8 mouse cellular contexts compared by ENCODE assay signal in genomic region chr9:10904616-10905363, GRCm38 (mm10). TPM values are rescaled to one million over a fixed set of nuclear protein-coding genes. Genes with fewer than 3 reads are reported as not detected.
DNase-seq lines count a peak whose midpoint lies in the region; ATAC-seq and TF ChIP-seq lines count a peak whose summit lies in the region.

Gene Cntn5, minus strand, starts transcription at chr9:10904775.

- 2% methylated on average over 28 of the region's 28 CpGs for WGBS in kidney, postnatal 0 days
- WGBS in kidney, adult 2 months: 2% methylated on average over 28 of the region's 28 CpGs
- 2% methylated on average over 28 of the region's 28 CpGs for WGBS in hindbrain, embryonic 16.5 days
- WGBS in stomach, embryonic 15.5 days: 4% methylated on average over 28 of the region's 28 CpGs

- H3K36me3 ChIP-seq in kidney, postnatal 0 days (ENCODE audit: insufficient read depth, low read length): no peaks in the 10 kb centered on the region
- H3K36me3 ChIP-seq in kidney, adult 2 months (ENCODE audit: control insufficient read depth, insufficient read depth, low read length): no peaks in the 10 kb centered on the region
- no peaks in the 10 kb centered on the region for H3K36me3 ChIP-seq in hindbrain, embryonic 16.5 days (ENCODE audit: control insufficient read depth, insufficient read depth, low read length)
- H3K36me3 ChIP-seq in stomach, embryonic 15.5 days: no peaks in the 10 kb centered on the region

- H3K4me3 ChIP-seq in kidney, postnatal 0 days (replicated peaks; ENCODE audit: low read depth, low read length): 0 out of 2 replicates have a peak within 1 kb of the TSS, but pooled peaks have one; percentile 1
- no peak within 1 kb of the TSS for H3K4me3 ChIP-seq in kidney, adult 2 months (ENCODE audit: insufficient read depth, low read depth, low read length)
- H3K4me3 ChIP-seq in hindbrain, embryonic 16.5 days (ENCODE audit: low read length): peak within 1 kb of the TSS; percentile 58
- peak within 1 kb of the TSS; percentile 20 for H3K4me3 ChIP-seq in stomach, embryonic 15.5 days (replicated peaks)

- no peaks in the 10 kb centered on the region for H3K27me3 ChIP-seq in kidney, postnatal 0 days (ENCODE audit: insufficient read depth, low read length)
- no peaks in the 10 kb centered on the region for H3K27me3 ChIP-seq in kidney, adult 2 months (replicated peaks; ENCODE audit: control insufficient read depth, insufficient read depth, low read length)
- H3K27me3 ChIP-seq in hindbrain, embryonic 16.5 days (replicated peaks; ENCODE audit: control insufficient read depth, insufficient read depth, low read length): no peaks in the 10 kb centered on the region
- 0 out of 2 replicates have a peak, but pooled peaks cover 5% of the 10 kb centered on the region for H3K27me3 ChIP-seq in stomach, embryonic 15.5 days (replicated peaks)

- DNase-seq in kidney, postnatal 0 days (ENCODE audit: low spot score): no peak
- no peak for DNase-seq in kidney, adult 2 months
- DNase-seq in embryo, embryonic 11 days: peak; percentile 72
- DNase-seq in mesoderm, embryonic 11.5 days (ENCODE audit: low read depth, low spot score): peak; percentile 35
- DNase-seq in yolk sac, embryonic 10.5 days (ENCODE audit: low spot score): no peak
- DNase-seq in adrenal gland, postnatal 25 days: no peak

- ATAC-seq in kidney, postnatal 0 days (replicated peaks; ENCODE audit: low FRiP score, low read depth): no peak; the same call in 1 of the 2 replicates
- peak; percentile 94 for ATAC-seq in hindbrain, embryonic 16.5 days
- ATAC-seq in stomach, embryonic 15.5 days (ENCODE audit: insufficient read depth, low FRiP score, low read depth): peak; percentile 47; the same call in 1 of the 2 replicates

- peak within 1 kb of the TSS; percentile 45 for H3K4me2 ChIP-seq in kidney, postnatal 0 days (ENCODE audit: low read length)
- peak within 1 kb of the TSS; percentile 74 for H3K4me2 ChIP-seq in hindbrain, embryonic 16.5 days (ENCODE audit: low read length)
- peak within 1 kb of the TSS; percentile 52 for H3K4me2 ChIP-seq in stomach, embryonic 15.5 days

- no peaks in the 10 kb centered on the region for H3K9me3 ChIP-seq in kidney, postnatal 0 days (replicated peaks; ENCODE audit: low read length)
- H3K9me3 ChIP-seq in hindbrain, embryonic 16.5 days (ENCODE audit: control insufficient read depth, low read length): no peaks in the 10 kb centered on the region
- no peaks in the 10 kb centered on the region for H3K9me3 ChIP-seq in stomach, embryonic 15.5 days

- no peak within 1 kb of the TSS for H3K9ac ChIP-seq in kidney, postnatal 0 days (ENCODE audit: low read depth, low read length)
- H3K9ac ChIP-seq in hindbrain, embryonic 16.5 days (ENCODE audit: low read depth, low read length): peak within 1 kb of the TSS; percentile 73
- H3K9ac ChIP-seq in stomach, embryonic 15.5 days: no peak within 1 kb of the TSS

- H3K4me1 ChIP-seq in kidney, postnatal 0 days (replicated peaks; ENCODE audit: insufficient read depth, low read length): no peaks in the 10 kb centered on the region
- H3K4me1 ChIP-seq in kidney, adult 2 months (ENCODE audit: control insufficient read depth, insufficient read depth, low read length): no peaks in the 10 kb centered on the region
- H3K4me1 ChIP-seq in hindbrain, embryonic 16.5 days (ENCODE audit: control insufficient read depth, insufficient read depth, low read depth, low read length): peaks cover 11% of the 10 kb centered on the region
- H3K4me1 ChIP-seq in stomach, embryonic 15.5 days: no peaks in the 10 kb centered on the region

- TF ChIP-seq POLR2A in kidney, adult 2 months (IDR thresholded peaks at IDR 0.05; ENCODE audit: low read depth, low read length): no peak

- no peak within 1 kb of the TSS for H3K27ac ChIP-seq in kidney, postnatal 0 days
- H3K27ac ChIP-seq in kidney, adult 2 months (ENCODE audit: insufficient read depth, low read depth, low read length): no peak within 1 kb of the TSS
- peak within 1 kb of the TSS; percentile 77 for H3K27ac ChIP-seq in hindbrain, embryonic 16.5 days (ENCODE audit: low read depth, low read length)
- no peak within 1 kb of the TSS for H3K27ac ChIP-seq in stomach, embryonic 15.5 days

- no peak for TF ChIP-seq CTCF in kidney, postnatal 0 days (IDR thresholded peaks at IDR 0.05; ENCODE audit: low read depth)
- no peak for TF ChIP-seq CTCF in kidney, adult 2 months (conservative IDR thresholded peaks at IDR 0.05; ENCODE audit: insufficient read depth, insufficient read length, low read depth, low read length)

RNA-seq across cellular contexts. Expression of gene Cntn5, which starts in this region (rescaled TPM):
- polyA plus RNA-seq in kidney, postnatal 0 days (2015; fragmentation: Nextera tagmentation; extraction: Ambion mirVana): 0.43 and 0.52 TPM in 2 replicates
- polyA plus RNA-seq in kidney, adult 2 months (2012; rRNA removed): 0.07 and 0.09 TPM in 2 replicates
- polyA plus RNA-seq in hindbrain, embryonic 16.5 days (2015; fragmentation: Nextera tagmentation; extraction: Ambion mirVana): 18.8 and 20.4 TPM in 2 replicates
- polyA plus RNA-seq in stomach, embryonic 15.5 days (2015; fragmentation: Nextera tagmentation; extraction: Ambion mirVana): 0.22 and 0.41 TPM in 2 replicates
- total RNA-seq in adrenal gland, postnatal 25 days (2021): not detected in 2 replicates

Comparison
In these comparisons a context has a peak if more than half of its experiments do, and no peak if none do; other contexts are left out.
1. RNA of gene Cntn5 (polyA plus RNA-seq): 18.8 to 20.4 TPM in hindbrain, embryonic 16.5 days; 0.43 to 0.52 TPM in kidney, postnatal 0 days, 0.22 to 0.41 TPM in stomach, embryonic 15.5 days and 0.07 to 0.09 TPM in kidney, adult 2 months; every median in the first group is over 10 times any median in the second.
2. Peak in ATAC-seq, H3K4me3 ChIP-seq and H3K4me2 ChIP-seq in stomach, embryonic 15.5 days; RNA of the gene not detected or under 1 TPM.
3. DNase-seq: peak in embryo, embryonic 11 days (single experiment) and mesoderm, embryonic 11.5 days (single experiment); none in kidney, postnatal 0 days (single experiment), kidney, adult 2 months (single experiment), yolk sac, embryonic 10.5 days (single experiment) and adrenal gland, postnatal 25 days (single experiment).
4. Peak in every context shown above with its lines, with median percentiles within 50 percentile points of each other: H3K4me2 ChIP-seq.